Mouse (Mus musculus) stomach, embryonic 16.5 days (tissue): ENCODE data around the gene Gfi1b. TPM values are rescaled to one million over a fixed set of nuclear protein-coding genes. Genes with fewer than 3 reads are reported as not detected.

Source experiments
- ATAC-seq: fragments of 200-750 bp; cut with Nextera tagmentation; 2 replicates; pipeline ENCODE4 v1.8.0; 2017; ENCODE audit warnings: moderate number of reproducible peaks, moderate TSS enrichment; ENCODE audit not compliant: insufficient read depth, low FRiP score
- H3K27ac ChIP-seq: fragments of 300-500 bp; sonication (generic); 2 replicates; pipeline ENCODE4 v1.5.1; 2014; ENCODE audit warnings: low read length
- H3K27me3 ChIP-seq: fragments of 300-500 bp; sonication (generic); 2 replicates; pipeline ENCODE4 v1.6.1; 2014; ENCODE audit warnings: low read length, control low read depth, mixed read lengths; ENCODE audit not compliant: control insufficient read depth, insufficient read depth
- H3K36me3 ChIP-seq: fragments of 300-500 bp; sonication (generic); 2 replicates; pipeline ENCODE4 v1.6.1; 2014; ENCODE audit warnings: low read length; ENCODE audit not compliant: control insufficient read depth, insufficient read depth
- H3K4me1 ChIP-seq: fragments of 300-500 bp; sonication (generic); 2 replicates; pipeline ENCODE4 v1.6.1; 2014; ENCODE audit warnings: low read length, control low read depth, mixed read lengths; ENCODE audit not compliant: control insufficient read depth, insufficient read depth
- H3K4me2 ChIP-seq: fragments of 300-500 bp; sonication (generic); 2 replicates; pipeline ENCODE4 v1.6.1; 2014; ENCODE audit warnings: low read depth, low read length, mixed read lengths
- H3K4me3 ChIP-seq: fragments of 300-500 bp; sonication (generic); replicated peaks from 2 replicates; pipeline ENCODE4 v1.5.1; 2014; ENCODE audit warnings: mild to moderate bottlenecking, low read length
- H3K9ac ChIP-seq: fragments of 300-500 bp; sonication (generic); 2 replicates; pipeline ENCODE4 v1.6.1; 2014; ENCODE audit warnings: low read length
- H3K9me3 ChIP-seq: fragments of 300-500 bp; sonication (generic); replicated peaks from 2 replicates; pipeline ENCODE4 v1.6.1; 2016; ENCODE audit warnings: low read length, control low read depth; ENCODE audit not compliant: control insufficient read depth
- WGBS: fragments of 180-500 bp; shearing (Covaris S2); extraction: QIAGEN DNeasy Blood & Tissue Kit; methylation state at CpG from one replicate; pipeline ENCODE4 v1.1.7; 2014; 5-methylcytosine and 5-hydroxymethylcytosine counted together
- polyA plus RNA-seq: library from polyadenylated mRNA; unstranded; fragments of >200 nt; fragmentation: Nextera tagmentation; extraction: Ambion mirVana; gene quantifications from 2 replicates; pipeline ENCODE4 v1.2.1, GENCODE M21; 2015

Gfi1b gene
- 4.3 and 6.5 TPM in 2 replicates for polyA plus RNA-seq

GRCm38 (mm10) chr2:28621664-28622171 lies at the start of gene Gfi1b:
TSS of gene Gfi1b (minus strand) at chr2:28621982.
- H3K4me1 ChIP-seq = 0 out of 2 replicates have a peak, but pooled peaks cover 5% of the 10 kb centered on the region
- no peak within 1 kb of the TSS for H3K27ac ChIP-seq
- H3K9ac ChIP-seq = no peak within 1 kb of the TSS
- 0 out of 2 replicates have a peak within 1 kb of the TSS, but pooled peaks have one; percentile 4 for H3K4me2 ChIP-seq
- no peaks in the 10 kb centered on the region for H3K9me3 ChIP-seq
- no peak; the same call in 1 of the 2 replicates for ATAC-seq
- H3K4me3 ChIP-seq = no peak within 1 kb of the TSS; the same call in 1 of the 2 replicates
- H3K36me3 ChIP-seq = no peaks in the 10 kb centered on the region
- WGBS = 7% methylated on average over 16 of the region's 16 CpGs
- H3K27me3 ChIP-seq = peaks cover 17% of the 10 kb centered on the region

GRCm38 (mm10) chr2:28671438-28671837 lies 49.7 kb upstream of the Gfi1b start:
- H3K4me3 ChIP-seq = no peak overlapping the region
- no peaks in the 10 kb centered on the region for H3K9me3 ChIP-seq
- no peak overlapping the region for H3K27ac ChIP-seq
- H3K27me3 ChIP-seq = no peaks in the 10 kb centered on the region
- peaks cover 5% of the 10 kb centered on the region; the same call in 1 of the 2 replicates for H3K36me3 ChIP-seq
- no peak overlapping the region for H3K4me2 ChIP-seq
- H3K9ac ChIP-seq = no peak overlapping the region
- no peak for ATAC-seq
- no peaks in the 10 kb centered on the region for H3K4me1 ChIP-seq
- WGBS = 80% methylated on average over 2 of the region's 2 CpGs

GRCm38 (mm10) chr2:28665818-28666217 lies 44.0 kb upstream of the Gfi1b start:
- Histone ChIP-seq H3K27me3 (no peaks in the 10 kb centered on the region), H3K4me2 (no peak overlapping the region), H3K9me3 (no peaks in the 10 kb centered on the region), H3K4me1 (no peaks in the 10 kb centered on the region), H3K4me3 (no peak overlapping the region), H3K36me3 (no peaks in the 10 kb centered on the region), H3K27ac (no peak overlapping the region), H3K9ac (no peak overlapping the region)
- WGBS = 65% methylated on average over 3 of the region's 3 CpGs
- ATAC-seq = no peak

GRCm38 (mm10) chr2:28662891-28663290 lies 41.1 kb upstream of the Gfi1b start:
- Histone ChIP-seq H3K27ac (no peak overlapping the region), H3K27me3 (no peaks in the 10 kb centered on the region), H3K4me3 (no peak overlapping the region), H3K4me1 (no peaks in the 10 kb centered on the region), H3K36me3 (no peaks in the 10 kb centered on the region), H3K9me3 (no peaks in the 10 kb centered on the region), H3K9ac (no peak overlapping the region), H3K4me2 (no peak overlapping the region)
- 92% methylated on average over 3 of the region's 3 CpGs for WGBS
- no peak for ATAC-seq

GRCm38 (mm10) chr2:28656216-28656615 lies 34.4 kb upstream of the Gfi1b start:
- ATAC-seq = no peak
- Histone ChIP-seq H3K36me3 (no peaks in the 10 kb centered on the region; the same call in 1 of the 2 replicates), H3K27ac (no peak overlapping the region), H3K9me3 (no peaks in the 10 kb centered on the region), H3K9ac (no peak overlapping the region), H3K4me3 (no peak overlapping the region), H3K4me1 (no peaks in the 10 kb centered on the region), H3K4me2 (no peak overlapping the region), H3K27me3 (no peaks in the 10 kb centered on the region)
- 74% methylated on average over 8 of the region's 8 CpGs for WGBS

GRCm38 (mm10) chr2:28654295-28654694 lies 32.5 kb upstream of the Gfi1b start:
- no peaks in the 10 kb centered on the region for H3K27me3 ChIP-seq
- H3K9ac ChIP-seq = no peak overlapping the region
- no peak overlapping the region for H3K4me2 ChIP-seq
- H3K4me1 ChIP-seq = no peaks in the 10 kb centered on the region
- H3K4me3 ChIP-seq = no peak overlapping the region
- H3K9me3 ChIP-seq = no peaks in the 10 kb centered on the region
- H3K27ac ChIP-seq = no peak overlapping the region
- WGBS = 65% methylated on average over 2 of the region's 2 CpGs
- no peaks in the 10 kb centered on the region; the same call in 1 of the 2 replicates for H3K36me3 ChIP-seq
- ATAC-seq = no peak

GRCm38 (mm10) chr2:28653351-28653750 lies 31.6 kb upstream of the Gfi1b start:
- H3K27me3 ChIP-seq = no peaks in the 10 kb centered on the region
- H3K4me3 ChIP-seq = no peak overlapping the region
- no peak overlapping the region for H3K27ac ChIP-seq
- no peak overlapping the region for H3K9ac ChIP-seq
- no peaks in the 10 kb centered on the region for H3K9me3 ChIP-seq
- no peaks in the 10 kb centered on the region for H3K4me1 ChIP-seq
- no peaks in the 10 kb centered on the region; the same call in 1 of the 2 replicates for H3K36me3 ChIP-seq
- ATAC-seq = no peak
- no peak overlapping the region for H3K4me2 ChIP-seq
- 94% methylated on average over 7 of the region's 7 CpGs for WGBS

GRCm38 (mm10) chr2:28650526-28650925 lies 28.7 kb upstream of the Gfi1b start:
- Histone ChIP-seq H3K27ac (no peak overlapping the region), H3K4me1 (no peaks in the 10 kb centered on the region), H3K4me3 (no peak overlapping the region), H3K4me2 (no peak overlapping the region), H3K27me3 (no peaks in the 10 kb centered on the region), H3K9me3 (no peaks in the 10 kb centered on the region), H3K36me3 (no peaks in the 10 kb centered on the region; the same call in 1 of the 2 replicates), H3K9ac (no peak overlapping the region)
- ATAC-seq = no peak

GRCm38 (mm10) chr2:28643081-28643480 lies 21.3 kb upstream of the Gfi1b start:
- WGBS = 86% methylated on average over 3 of the region's 3 CpGs
- H3K4me2 ChIP-seq = no peak overlapping the region

More at GRCm38 (mm10) chr2:28643081-28643480, 21.3 kb upstream of the Gfi1b start:
- H3K4me3 ChIP-seq = no peak overlapping the region
- H3K4me1 ChIP-seq = peaks cover 14% of the 10 kb centered on the region
- no peak for ATAC-seq
- no peak overlapping the region for H3K27ac ChIP-seq
- no peak overlapping the region for H3K9ac ChIP-seq
- no peaks in the 10 kb centered on the region for H3K9me3 ChIP-seq
- no peaks in the 10 kb centered on the region for H3K36me3 ChIP-seq
- H3K27me3 ChIP-seq = no peaks in the 10 kb centered on the region
